In genomic region chr7:49456148-49456547, GRCm38 (mm10) we compare ENCODE assay signal across 9 mouse cellular contexts.
A peak's percentile ranks its signal among the peaks of the same experiment; 100 is the strongest.
DNase-seq lines count a peak whose midpoint lies in the region; ATAC-seq and TF ChIP-seq lines count a peak whose summit lies in the region.
"Had no signal": no experiment of that assay in that cellular context is flagged by ENCODE, and none has a peak within 500 bp of the region (broad histone marks: within the 10 kb centered on the region; RNA-seq: fewer than 3 reads in every experiment).

No protein-coding gene starts in this region.

- H3K27me3 ChIP-seq in kidney, adult 2 months (replicated peaks; ENCODE audit: control insufficient read depth, insufficient read depth, low read length) = no peaks in the 10 kb centered on the region
- no peaks in the 10 kb centered on the region for H3K27me3 ChIP-seq in kidney, embryonic 14.5 days (ENCODE audit: control insufficient read depth, insufficient read depth, low read length)
- peaks cover 21% of the 10 kb centered on the region for H3K27me3 ChIP-seq in E14TG2a.4 (ENCODE audit: insufficient read depth, low read length)
- 0 out of 2 replicates have a peak, but pooled peaks cover 3% of the 10 kb centered on the region for H3K27me3 ChIP-seq in embryonic facial prominence, embryonic 11.5 days (ENCODE audit: control insufficient read depth, insufficient read depth, low read length)
- H3K27me3 ChIP-seq in liver, postnatal 0 days (ENCODE audit: insufficient read depth, low read length) = no peaks in the 10 kb centered on the region
- H3K27me3 ChIP-seq: liver, embryonic 15.5 days had no signal

- WGBS in kidney, adult 2 months = 66% methylated on average over 2 of the region's 2 CpGs
- 62% methylated on average over 2 of the region's 2 CpGs for WGBS in kidney, embryonic 14.5 days
- WGBS in embryonic facial prominence, embryonic 11.5 days = 55% methylated on average over 2 of the region's 2 CpGs
- WGBS in liver, postnatal 0 days (ENCODE audit: insufficient replicate concordance) = 47% methylated on average over 2 of the region's 2 CpGs

- no peaks in the 10 kb centered on the region for H3K36me3 ChIP-seq in kidney, adult 2 months (ENCODE audit: control insufficient read depth, insufficient read depth, low read length)
- H3K36me3 ChIP-seq in kidney, embryonic 14.5 days (ENCODE audit: control insufficient read depth, insufficient read depth, low read length) = no peaks in the 10 kb centered on the region; the same call in 1 of the 2 replicates
- peaks cover 25% of the 10 kb centered on the region for H3K36me3 ChIP-seq in E14TG2a.4 (ENCODE audit: insufficient read depth, low read length)
- no peaks in the 10 kb centered on the region for H3K36me3 ChIP-seq in embryonic facial prominence, embryonic 11.5 days (replicated peaks; ENCODE audit: control insufficient read depth, insufficient read depth, low read depth, low read length)
- 0 out of 2 replicates have a peak, but pooled peaks cover 4% of the 10 kb centered on the region for H3K36me3 ChIP-seq in liver, postnatal 0 days (replicated peaks; ENCODE audit: insufficient read depth, low read length)
- H3K36me3 ChIP-seq: liver, embryonic 15.5 days had no signal

- no peaks in the 10 kb centered on the region for H3K4me1 ChIP-seq in kidney, adult 2 months (ENCODE audit: control insufficient read depth, insufficient read depth, low read length)
- H3K4me1 ChIP-seq in kidney, embryonic 14.5 days (ENCODE audit: control insufficient read depth, insufficient read depth, low read length) = no peaks in the 10 kb centered on the region
- peaks cover 39% of the 10 kb centered on the region for H3K4me1 ChIP-seq in E14TG2a.4 (replicated peaks; ENCODE audit: low read depth, low read length)
- H3K4me1 ChIP-seq in embryonic facial prominence, embryonic 11.5 days (ENCODE audit: control insufficient read depth, insufficient read depth, low read length) = no peaks in the 10 kb centered on the region
- H3K4me1 ChIP-seq in liver, postnatal 0 days (ENCODE audit: insufficient read depth) = peaks cover 7% of the 10 kb centered on the region; the same call in 1 of the 2 replicates

- no peak overlapping the region for H3K9ac ChIP-seq in kidney, embryonic 14.5 days (ENCODE audit: low read depth, low read length)
- H3K9ac ChIP-seq in embryonic facial prominence, embryonic 11.5 days (replicated peaks; ENCODE audit: low read length) = no peak overlapping the region
- no peak overlapping the region for H3K9ac ChIP-seq in liver, postnatal 0 days (replicated peaks)
- H3K9ac ChIP-seq: liver, embryonic 15.5 days had no signal

- peak; percentile 81 for TF ChIP-seq CTCF in kidney, adult 2 months (conservative IDR thresholded peaks at IDR 0.05; ENCODE audit: insufficient read depth, insufficient read length, low read depth, low read length)
- peak; percentile 70 for TF ChIP-seq CTCF in E14TG2a.4 (conservative IDR thresholded peaks at IDR 0.05; ENCODE audit: low read length)
- TF ChIP-seq CTCF in liver, postnatal 0 days (IDR thresholded peaks at IDR 0.05; ENCODE audit: low read depth) = peak; percentile 79

- H3K9me3 ChIP-seq in kidney, embryonic 14.5 days (ENCODE audit: control insufficient read depth, low read length) = no peaks in the 10 kb centered on the region
- H3K9me3 ChIP-seq in E14TG2a.4 (ENCODE audit: low read length) = no peaks in the 10 kb centered on the region
- H3K9me3 ChIP-seq in embryonic facial prominence, embryonic 11.5 days (replicated peaks; ENCODE audit: control insufficient read depth, low read length) = no peaks in the 10 kb centered on the region
- H3K9me3 ChIP-seq in liver, postnatal 0 days (ENCODE audit: low read length) = no peaks in the 10 kb centered on the region
- H3K9me3 ChIP-seq: liver, embryonic 15.5 days had no signal

- no peak for TF ChIP-seq POLR2A in kidney, adult 2 months (IDR thresholded peaks at IDR 0.05; ENCODE audit: low read depth, low read length)

- no peak for TF ChIP-seq EP300 in liver, postnatal 0 days (IDR thresholded peaks at IDR 0.05; ENCODE audit: low read depth)

- no peak overlapping the region for H3K27ac ChIP-seq in kidney, adult 2 months (ENCODE audit: insufficient read depth, low read depth, low read length)
- H3K27ac ChIP-seq in kidney, embryonic 14.5 days (ENCODE audit: low read depth, low read length) = no peak overlapping the region
- H3K27ac ChIP-seq in embryonic facial prominence, embryonic 11.5 days (replicated peaks; ENCODE audit: low read depth, low read length) = no peak overlapping the region
- peak overlapping the region; percentile 81; the same call in 1 of the 2 replicates for H3K27ac ChIP-seq in liver, postnatal 0 days (ENCODE audit: low read depth)

- H3K4me3 ChIP-seq in kidney, adult 2 months (ENCODE audit: insufficient read depth, low read depth, low read length) = no peak overlapping the region
- no peak overlapping the region for H3K4me3 ChIP-seq in kidney, embryonic 14.5 days (ENCODE audit: low read length)
- H3K4me3 ChIP-seq in E14TG2a.4 (replicated peaks; ENCODE audit: low read length) = no peak overlapping the region
- H3K4me3 ChIP-seq in embryonic facial prominence, embryonic 11.5 days (ENCODE audit: low read depth, low read length) = no peak overlapping the region
- no peak overlapping the region for H3K4me3 ChIP-seq in liver, postnatal 0 days (ENCODE audit: low read depth, low read length)
- H3K4me3 ChIP-seq: liver, embryonic 15.5 days had no signal

- DNase-seq in kidney, adult 2 months = peak; percentile 52
- DNase-seq in adrenal gland, postnatal 25 days = peak; percentile 55
- peak; percentile 61 for DNase-seq in embryonic facial prominence, embryonic 11.5 days (ENCODE audit: low spot score)
- peak; percentile 71 for DNase-seq in liver, postnatal 0 days
- DNase-seq in retina, postnatal 7 days (ENCODE audit: low read depth, low spot score) = peak; percentile 27
- DNase-seq in yolk sac, embryonic 10.5 days (ENCODE audit: low spot score) = no peak

- ATAC-seq in kidney, embryonic 14.5 days (ENCODE audit: low FRiP score, low TSS enrichment) = no peak
- no peak for ATAC-seq in embryonic facial prominence, embryonic 11.5 days (replicated peaks; ENCODE audit: insufficient number of reproducible peaks, low FRiP score, low TSS enrichment, low read depth)
- ATAC-seq in liver, postnatal 0 days = no peak

- no peak overlapping the region for H3K4me2 ChIP-seq in kidney, embryonic 14.5 days (replicated peaks; ENCODE audit: low read depth, low read length)
- H3K4me2 ChIP-seq in embryonic facial prominence, embryonic 11.5 days (ENCODE audit: low read depth, low read length) = no peak overlapping the region
- no peak overlapping the region for H3K4me2 ChIP-seq in liver, postnatal 0 days (ENCODE audit: low read depth, low read length)
- H3K4me2 ChIP-seq: liver, embryonic 15.5 days had no signal
